Mouse (Mus musculus) heart, postnatal 0 days (tissue): ENCODE measurements around the gene Nt5c2.

Experiments used
- CTCF ChIP-seq: IDR thresholded peaks from 2 replicates; pipeline ENCODE4 v1.5.1; 2016; ENCODE audit warnings: antibody characterized with exemption, control low read depth, low read depth
- EP300 ChIP-seq: IDR thresholded peaks from 2 replicates; pipeline ENCODE4 v1.6.1; 2016; ENCODE audit warnings: antibody characterized with exemption, low read depth

DNA sequence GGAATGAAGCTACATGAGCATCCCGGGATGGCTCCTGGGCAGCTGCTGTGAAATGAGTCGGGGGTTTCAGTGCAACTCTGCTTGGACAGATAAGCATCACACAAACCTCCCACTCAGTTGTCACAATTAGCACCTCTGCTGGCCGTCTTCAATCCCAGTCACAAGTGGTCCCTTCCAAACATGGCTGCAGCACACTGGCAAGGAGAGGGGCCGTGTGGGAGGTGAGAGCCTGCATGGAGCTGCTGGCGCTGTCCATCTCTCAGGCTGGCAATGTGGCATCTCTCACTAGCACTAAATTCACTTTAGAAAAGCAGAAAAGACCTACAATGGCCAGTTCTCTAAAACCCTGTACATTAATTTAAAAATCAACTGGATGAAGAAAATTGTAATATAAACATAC lies 116.7 kb downstream of the Nt5c2 start:
- TF ChIP-seq EP300 = no peak
- TF ChIP-seq CTCF = no peak
